Mouse (Mus musculus) forebrain, embryonic 15.5 days (tissue): Measurements from ENCODE around the gene Thap3. TPM values are rescaled to one million over a fixed set of nuclear protein-coding genes. Genes with fewer than 3 reads are reported as not detected.

Experiments
- ATAC-seq: fragments of 200-750 bp; cut with Nextera tagmentation; replicated peaks from 2 replicates; pipeline ENCODE4 v1.8.0; 2017; ENCODE audit warnings: mild to moderate bottlenecking, moderate TSS enrichment, moderate library complexity
- H3K27ac ChIP-seq: fragments of 300-500 bp; sonication (generic); replicated peaks from 2 replicates; pipeline ENCODE4 v1.5.1; 2015; ENCODE audit warnings: mild to moderate bottlenecking, inconsistent platforms
- H3K27me3 ChIP-seq: fragments of 300-500 bp; sonication (generic); 2 replicates; pipeline ENCODE4 v1.6.1; 2015; ENCODE audit warnings: inconsistent platforms
- H3K36me3 ChIP-seq: fragments of 300-500 bp; sonication (generic); 2 replicates; pipeline ENCODE4 v1.6.1; 2015; ENCODE audit warnings: mild to moderate bottlenecking, inconsistent platforms
- H3K4me1 ChIP-seq: fragments of 300-500 bp; sonication (generic); 2 replicates; pipeline ENCODE4 v1.6.1; 2015; ENCODE audit warnings: inconsistent platforms
- H3K4me2 ChIP-seq: fragments of 300-500 bp; sonication (generic); replicated peaks from 2 replicates; pipeline ENCODE4 v1.6.1; 2015; ENCODE audit warnings: mild to moderate bottlenecking, inconsistent platforms
- H3K4me3 ChIP-seq: fragments of 300-500 bp; sonication (generic); 2 replicates; pipeline ENCODE4 v1.5.1; 2015; ENCODE audit warnings: mild to moderate bottlenecking, inconsistent platforms
- H3K9ac ChIP-seq: fragments of 300-500 bp; sonication (generic); replicated peaks from 2 replicates; pipeline ENCODE4 v1.6.1; 2015; ENCODE audit warnings: mild to moderate bottlenecking, inconsistent platforms
- H3K9me3 ChIP-seq: fragments of 300-500 bp; sonication (generic); 2 replicates; pipeline ENCODE4 v1.6.1; 2016; ENCODE audit warnings: inconsistent platforms
- WGBS: fragments of 180-500 bp; shearing (Covaris S2); methylation state at CpG from one replicate; pipeline ENCODE4 v1.1.7; 2015; ENCODE audit warnings: mixed read lengths; 5-methylcytosine and 5-hydroxymethylcytosine counted together
- polyA plus RNA-seq: library from polyadenylated mRNA; unstranded; fragments of >200 nt; fragmentation: Nextera tagmentation; extraction: Ambion mirVana; gene quantifications from 2 replicates; pipeline ENCODE4 v1.2.1, GENCODE M21; 2015

The Thap3 gene
- polyA plus RNA-seq, 1 experiment from 2014 or later, result 41.6 TPM

DNA sequence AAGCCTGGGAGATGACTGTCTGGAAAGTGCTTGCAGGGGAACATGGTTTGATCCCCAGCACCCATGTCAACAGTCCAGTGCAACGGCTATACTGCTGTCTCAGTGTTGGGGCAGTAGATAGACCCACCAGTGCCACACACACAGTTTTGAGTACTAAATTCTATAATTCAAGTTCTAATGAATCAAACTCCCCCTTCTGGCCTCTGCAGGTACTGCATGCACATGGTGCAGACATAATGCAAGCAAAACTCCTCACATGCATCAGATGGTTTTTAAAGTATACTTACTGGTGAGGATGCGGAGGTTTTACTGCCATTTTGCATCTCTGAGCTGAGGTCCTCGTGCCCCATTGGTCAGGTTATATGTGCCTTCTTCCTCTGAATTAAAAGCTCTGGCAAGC lies 13.4 kb downstream of the Thap3 start:
- no peak overlapping the region for H3K4me2 ChIP-seq
- peaks cover 26% of the 10 kb centered on the region for H3K36me3 ChIP-seq
- 89% methylated on average over 3 of the region's 3 CpGs for WGBS
- H3K27me3 ChIP-seq, result no peaks in the 10 kb centered on the region
- no peaks in the 10 kb centered on the region for H3K4me1 ChIP-seq
- H3K9me3 ChIP-seq, result no peaks in the 10 kb centered on the region
- no peak overlapping the region for H3K27ac ChIP-seq
- H3K9ac ChIP-seq, result no peak overlapping the region
- no peak for ATAC-seq
- H3K4me3 ChIP-seq, result no peak overlapping the region

DNA sequence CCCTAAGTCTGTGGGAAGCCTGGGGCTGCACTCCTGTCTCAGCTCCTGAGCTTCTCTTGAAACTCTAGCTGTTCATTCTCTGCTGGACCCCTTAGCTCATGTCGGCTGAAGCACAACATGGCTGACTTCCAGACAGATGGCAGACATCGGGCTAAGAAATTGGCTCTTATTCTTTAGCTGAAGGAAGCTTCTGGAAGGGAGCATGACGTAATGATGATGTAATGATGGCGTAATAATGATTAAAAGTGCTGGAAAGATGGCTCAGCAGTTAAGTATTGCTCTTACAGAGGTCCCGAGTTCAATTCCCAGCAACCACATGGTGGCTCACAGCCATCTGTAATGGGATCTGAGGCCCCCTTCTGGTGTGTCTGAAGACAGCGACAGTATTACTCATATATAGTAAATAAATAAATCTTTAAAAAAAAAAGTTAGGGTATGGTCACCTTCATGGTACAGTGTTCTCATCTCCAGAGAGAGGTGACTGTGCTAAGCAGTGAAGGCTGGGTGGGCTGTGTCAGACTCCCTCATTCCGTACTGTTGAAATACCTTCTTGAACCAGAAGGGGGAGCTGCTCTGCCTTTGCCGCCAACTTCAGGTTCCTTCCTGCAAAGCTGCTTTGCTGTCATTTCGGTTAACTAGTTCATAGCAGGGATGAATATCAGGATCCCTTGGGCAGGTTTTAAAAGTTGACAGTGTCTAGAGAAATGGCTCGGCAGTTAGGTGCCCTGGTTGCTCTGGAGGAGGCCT lies 16.4 kb downstream of the Thap3 start:
- Histone ChIP-seq H3K36me3 (peaks cover 20% of the 10 kb centered on the region), H3K9me3 (no peaks in the 10 kb centered on the region), H3K27me3 (no peaks in the 10 kb centered on the region), H3K27ac (no peak overlapping the region), H3K4me2 (no peak overlapping the region), H3K4me3 (no peak overlapping the region), H3K4me1 (no peaks in the 10 kb centered on the region), H3K9ac (no peak overlapping the region)
- 63% methylated on average over 10 of the region's 10 CpGs for WGBS
- ATAC-seq, result no peak

DNA sequence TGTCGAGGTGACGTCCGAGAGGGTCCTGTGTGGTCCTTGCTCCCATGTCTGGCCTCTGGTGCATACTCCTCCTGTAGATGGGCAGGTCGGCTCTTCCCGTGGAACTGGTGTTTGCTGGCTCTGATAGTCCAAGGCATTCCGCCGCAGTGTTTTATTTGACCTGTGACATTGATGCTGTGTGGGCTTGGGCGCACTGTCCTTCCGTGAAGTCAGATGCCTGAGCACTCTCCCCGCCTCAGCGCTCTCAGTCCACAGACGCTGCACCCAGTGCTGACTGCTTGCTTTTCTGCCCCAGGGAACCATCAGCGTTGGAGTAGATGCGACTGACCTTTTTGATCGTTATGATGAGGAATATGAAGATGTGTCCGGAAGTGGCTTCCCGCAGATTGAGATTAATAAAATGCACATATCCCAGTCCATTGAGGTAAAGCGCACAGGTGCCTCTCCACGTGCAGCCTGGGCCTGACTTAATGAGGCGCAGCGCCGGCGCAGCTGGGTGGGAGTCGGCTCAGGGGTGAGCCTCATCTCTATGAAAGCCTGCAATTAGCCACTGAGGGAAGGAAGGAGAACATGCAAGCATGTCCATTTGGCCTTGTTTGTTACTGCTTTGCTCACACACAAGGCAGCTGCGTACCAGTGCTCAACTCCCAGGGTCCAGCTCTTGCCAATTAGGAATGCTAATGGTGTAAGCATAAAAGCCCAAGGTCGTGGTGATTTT lies 20.4 kb downstream of the Thap3 start:
- Histone ChIP-seq H3K4me3 (no peak overlapping the region), H3K9ac (no peak overlapping the region), H3K36me3 (peaks cover 26% of the 10 kb centered on the region), H3K9me3 (no peaks in the 10 kb centered on the region), H3K4me1 (no peaks in the 10 kb centered on the region), H3K27ac (no peak overlapping the region), H3K4me2 (no peak overlapping the region), H3K27me3 (no peaks in the 10 kb centered on the region)
- 84% methylated on average over 26 of the region's 26 CpGs for WGBS
- ATAC-seq, result no peak

DNA sequence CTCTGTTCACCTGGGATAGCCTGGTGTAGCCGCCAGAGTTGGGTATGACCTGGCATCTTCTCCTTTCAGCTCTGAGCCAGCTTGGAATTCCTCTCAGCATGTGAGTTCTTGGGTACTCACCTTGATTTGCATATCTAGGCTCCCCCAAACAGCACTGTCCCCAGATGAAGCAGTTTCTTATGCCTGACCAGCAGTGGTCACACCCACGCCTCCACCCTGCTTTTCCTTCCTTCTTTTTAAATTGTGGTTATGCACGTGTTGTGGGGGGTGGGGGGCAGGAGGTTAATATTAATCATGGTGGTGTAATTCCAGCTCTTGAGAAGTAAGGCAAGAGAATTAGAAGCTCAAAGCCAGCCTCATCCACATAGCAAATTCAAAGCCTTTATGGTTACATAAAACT lies 26.0 kb downstream of the Thap3 start:
- H3K4me2 ChIP-seq, result no peak overlapping the region
- H3K4me3 ChIP-seq, result no peak overlapping the region
- no peaks in the 10 kb centered on the region for H3K27me3 ChIP-seq
- peaks cover 54% of the 10 kb centered on the region for H3K36me3 ChIP-seq
- WGBS, result 87% methylated on average over 3 of the region's 3 CpGs
- H3K9ac ChIP-seq, result no peak overlapping the region
- no peak for ATAC-seq
- H3K4me1 ChIP-seq, result no peaks in the 10 kb centered on the region
- H3K9me3 ChIP-seq, result no peaks in the 10 kb centered on the region
- no peak overlapping the region for H3K27ac ChIP-seq

DNA sequence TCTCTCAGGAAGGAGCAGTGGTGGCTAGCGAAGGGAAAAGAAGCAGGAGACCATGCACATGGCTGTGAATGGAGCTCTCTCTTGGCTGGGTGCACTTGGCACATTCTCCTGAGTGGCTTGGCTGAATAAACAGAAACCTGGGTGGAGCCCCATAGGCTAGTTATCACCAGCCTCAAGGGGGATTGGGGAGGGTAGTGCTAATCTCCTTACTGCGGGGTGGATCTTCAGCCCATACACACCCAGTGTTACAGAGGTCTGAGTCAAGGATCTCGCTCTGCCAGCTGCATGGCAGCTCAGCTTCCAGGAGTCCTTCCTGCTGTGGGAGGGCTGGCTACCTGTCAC lies 28.3 kb downstream of the Thap3 start:
- Histone ChIP-seq H3K4me1 (no peaks in the 10 kb centered on the region), H3K9me3 (no peaks in the 10 kb centered on the region), H3K27me3 (no peaks in the 10 kb centered on the region), H3K4me3 (no peak overlapping the region), H3K36me3 (peaks cover 68% of the 10 kb centered on the region), H3K4me2 (no peak overlapping the region), H3K9ac (no peak overlapping the region), H3K27ac (no peak overlapping the region)
- WGBS, result 92% methylated on average over 3 of the region's 3 CpGs
- ATAC-seq, result no peak

DNA sequence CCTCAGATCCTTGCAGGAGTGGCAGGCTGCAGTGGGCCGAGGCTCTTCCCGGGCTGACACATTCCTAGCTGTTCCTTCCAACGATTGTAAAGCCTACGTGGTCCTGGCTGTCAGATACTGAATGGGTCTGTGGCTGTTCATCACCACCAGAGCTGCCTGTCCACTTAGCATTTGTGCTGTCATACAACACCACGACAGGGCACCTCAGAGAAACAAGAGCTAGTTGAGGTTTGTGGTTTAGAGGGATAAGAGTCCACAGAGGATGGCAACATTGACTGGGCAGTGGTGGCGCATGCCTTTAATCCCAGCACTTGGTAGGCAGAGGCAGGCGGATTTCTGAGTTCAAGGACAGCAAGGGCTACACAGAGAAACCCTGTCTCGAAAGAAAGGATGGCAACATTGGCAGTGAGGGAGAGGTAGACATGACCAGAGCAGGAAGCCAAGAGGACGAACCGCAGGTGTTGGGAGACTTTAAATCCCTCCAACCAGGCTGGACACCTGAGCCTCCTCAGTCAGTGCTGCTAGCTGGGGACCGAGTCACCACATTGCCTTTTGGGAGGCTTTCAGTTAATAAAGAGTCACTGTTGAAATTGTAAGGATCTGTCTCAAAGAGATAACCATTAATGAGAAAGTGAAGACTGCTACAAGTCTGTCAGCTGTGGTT lies 28.8 kb downstream of the Thap3 start:
- Histone ChIP-seq H3K4me2 (no peak overlapping the region), H3K4me1 (no peaks in the 10 kb centered on the region), H3K9ac (no peak overlapping the region), H3K36me3 (peaks cover 66% of the 10 kb centered on the region), H3K9me3 (no peaks in the 10 kb centered on the region), H3K4me3 (no peak overlapping the region), H3K27ac (no peak overlapping the region), H3K27me3 (no peaks in the 10 kb centered on the region)
- 94% methylated on average over 11 of the region's 11 CpGs for WGBS
- no peak for ATAC-seq

DNA sequence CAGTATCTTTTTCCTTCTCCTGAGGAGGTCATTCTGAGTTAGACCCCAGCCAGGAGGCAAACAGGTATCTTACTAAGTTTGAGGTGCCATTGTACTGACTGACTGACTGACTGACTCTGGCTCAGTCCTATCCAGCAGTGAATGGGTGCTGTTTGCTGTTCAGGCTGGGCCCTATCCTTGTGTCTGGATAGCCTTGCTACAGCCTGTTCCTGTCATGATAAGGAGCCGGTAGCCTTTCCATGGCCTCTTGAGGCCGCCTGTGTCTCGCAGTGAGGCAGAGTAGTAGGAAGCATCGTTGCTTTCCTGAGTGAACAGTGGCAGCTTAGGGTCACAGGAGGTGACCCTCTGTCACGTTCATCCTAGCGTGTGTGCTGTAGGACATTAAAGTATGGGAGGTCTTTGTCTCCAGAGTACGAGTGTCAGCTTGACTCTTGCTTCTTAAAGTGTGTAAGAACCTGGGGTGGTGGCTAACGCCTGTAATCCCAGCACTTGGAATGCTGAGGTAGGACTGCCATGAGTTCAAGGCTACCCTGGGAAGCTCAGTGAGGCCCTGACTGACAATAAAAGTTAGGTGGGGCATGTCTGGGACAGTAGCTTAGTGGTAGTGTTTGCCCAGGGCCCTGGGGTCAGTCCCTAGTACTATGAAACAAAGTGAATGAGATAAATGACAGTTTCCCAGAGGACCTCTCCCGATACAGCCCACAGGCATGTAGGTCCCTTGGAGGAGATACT lies 31.0 kb downstream of the Thap3 start:
- Histone ChIP-seq H3K4me2 (no peak overlapping the region), H3K9me3 (no peaks in the 10 kb centered on the region), H3K4me1 (no peaks in the 10 kb centered on the region), H3K27ac (no peak overlapping the region), H3K9ac (no peak overlapping the region), H3K4me3 (no peak overlapping the region), H3K36me3 (peaks cover 58% of the 10 kb centered on the region), H3K27me3 (no peaks in the 10 kb centered on the region)
- no peak for ATAC-seq
- 89% methylated on average over 9 of the region's 9 CpGs for WGBS

DNA sequence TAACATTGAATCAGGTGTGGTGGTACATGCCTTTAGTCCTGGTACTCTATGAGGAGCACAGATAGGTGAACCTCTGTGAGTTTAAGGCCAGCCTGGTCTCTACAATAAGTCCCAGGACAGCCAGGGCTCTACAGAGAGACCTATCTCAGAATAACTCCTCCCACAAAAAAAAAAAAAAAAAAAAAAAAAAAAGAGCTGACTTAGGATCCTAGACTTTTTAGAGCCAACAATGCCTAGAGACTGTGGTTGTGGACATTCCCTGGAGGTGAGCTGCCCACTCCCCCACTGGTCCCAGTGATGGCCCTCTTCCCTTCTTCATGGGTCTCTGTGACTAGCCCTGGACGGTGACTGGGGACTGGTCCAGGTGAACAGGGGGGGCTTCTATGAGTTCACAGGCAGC lies 33.0 kb downstream of the Thap3 start:
- H3K4me1 ChIP-seq, result no peaks in the 10 kb centered on the region
- H3K4me2 ChIP-seq, result no peak overlapping the region
- ATAC-seq, result no peak
- no peaks in the 10 kb centered on the region for H3K9me3 ChIP-seq
- H3K4me3 ChIP-seq, result no peak overlapping the region
- 91% methylated on average over 1 of the region's 1 CpGs for WGBS
- H3K27ac ChIP-seq, result no peak overlapping the region
- H3K36me3 ChIP-seq, result peaks cover 55% of the 10 kb centered on the region
- no peak overlapping the region for H3K9ac ChIP-seq
- H3K27me3 ChIP-seq, result no peaks in the 10 kb centered on the region

DNA sequence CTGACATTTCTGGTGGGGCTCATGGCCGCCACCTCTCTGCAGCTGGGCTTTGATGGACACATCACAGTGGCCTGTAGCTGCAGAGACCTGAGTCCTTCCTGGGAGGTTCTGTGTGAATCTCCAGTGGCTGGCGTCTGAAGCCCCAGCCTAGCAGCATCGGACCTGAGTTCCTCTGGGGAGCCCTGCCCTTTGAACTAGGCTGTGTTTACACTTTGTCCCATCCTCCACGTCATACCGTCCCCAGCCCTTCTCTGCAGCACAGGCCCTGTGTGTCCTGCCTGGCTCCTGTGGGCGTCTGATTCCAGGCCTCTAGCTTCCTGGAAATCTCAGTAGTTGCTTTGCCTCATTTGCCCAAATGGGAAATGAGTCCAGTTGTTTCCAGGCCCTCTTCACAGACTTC lies 35.6 kb downstream of the Thap3 start:
- Histone ChIP-seq H3K4me1 (no peaks in the 10 kb centered on the region), H3K27me3 (no peaks in the 10 kb centered on the region), H3K4me2 (no peak overlapping the region), H3K36me3 (peaks cover 41% of the 10 kb centered on the region), H3K9me3 (no peaks in the 10 kb centered on the region), H3K27ac (no peak overlapping the region), H3K9ac (no peak overlapping the region), H3K4me3 (no peak overlapping the region)
- 89% methylated on average over 6 of the region's 6 CpGs for whole genome bisulfite sequencing
- no peak for ATAC-seq

DNA sequence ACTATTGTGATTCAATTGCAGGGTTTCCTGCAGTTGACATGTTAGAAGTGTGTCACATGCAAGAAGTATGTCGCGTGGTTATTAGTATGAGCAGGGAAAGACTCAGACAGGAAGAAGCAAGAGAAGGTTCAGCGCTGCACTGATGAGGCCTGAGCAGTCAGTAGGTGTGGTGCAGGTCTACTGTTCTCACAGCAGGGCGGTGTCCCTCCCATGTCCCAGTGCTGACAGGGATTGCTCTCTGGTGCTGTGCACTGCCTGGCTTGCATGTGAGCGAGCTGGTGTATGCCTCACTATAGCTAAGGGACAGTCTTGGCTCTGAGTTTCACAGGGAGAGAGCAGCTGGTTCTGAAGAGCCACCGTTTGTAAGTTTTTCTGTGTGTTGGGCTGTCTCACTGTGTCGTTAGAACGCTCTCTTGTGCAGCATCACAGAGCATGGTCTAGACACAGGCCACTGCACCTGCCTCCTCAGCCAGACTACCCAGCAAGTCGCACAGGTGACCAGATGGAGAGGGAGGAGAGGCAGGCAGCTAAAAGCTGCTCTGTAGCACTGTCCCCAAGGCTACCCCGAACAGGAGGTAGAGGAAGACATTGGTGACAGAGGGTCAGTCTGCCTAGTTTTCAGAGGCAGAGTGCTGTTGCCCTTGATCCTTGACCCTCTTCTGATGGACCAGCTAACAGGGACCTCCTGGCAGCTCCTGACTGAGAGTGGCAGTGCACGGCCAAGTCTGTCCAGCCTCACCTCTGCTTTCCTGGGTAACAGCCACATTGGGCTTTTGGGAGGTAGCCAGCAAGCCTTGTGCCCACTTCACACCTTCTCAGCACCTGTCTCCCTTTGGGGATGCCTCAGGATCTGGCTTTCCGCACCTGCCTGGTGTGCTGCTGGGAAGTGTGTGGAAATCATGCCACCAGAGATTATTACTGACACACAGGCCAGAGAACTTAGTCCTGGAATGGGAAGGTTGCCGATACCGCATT lies 40.0 kb downstream of the Thap3 start:
- Histone ChIP-seq H3K9me3 (no peaks in the 10 kb centered on the region), H3K36me3 (peaks cover 15% of the 10 kb centered on the region), H3K4me3 (no peak overlapping the region), H3K9ac (no peak overlapping the region), H3K4me2 (no peak overlapping the region), H3K4me1 (no peaks in the 10 kb centered on the region), H3K27me3 (no peaks in the 10 kb centered on the region), H3K27ac (no peak overlapping the region)
- WGBS, result 90% methylated on average over 14 of the region's 14 CpGs
- no peak for ATAC-seq

DNA sequence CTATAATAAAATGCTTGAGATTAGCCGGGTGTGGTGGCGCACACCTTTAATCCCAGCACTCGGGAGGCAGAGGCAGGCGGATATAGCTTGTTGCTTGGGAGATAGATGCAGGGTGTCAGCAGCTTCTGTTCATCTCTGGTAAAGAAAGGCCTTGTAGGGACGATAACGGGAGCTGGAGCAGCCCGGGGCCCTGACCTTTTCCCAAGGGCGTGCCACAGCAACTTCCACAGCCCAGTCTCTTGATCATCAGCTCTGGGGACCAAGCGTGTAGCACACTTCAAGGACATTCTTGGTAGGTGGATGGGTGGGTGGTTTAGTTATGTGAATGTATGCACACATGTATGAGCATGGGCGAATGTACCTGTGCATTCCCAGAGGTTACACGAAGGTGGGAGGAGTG lies 42.6 kb downstream of the Thap3 start:
- ATAC-seq, result no peak
- WGBS, result 90% methylated on average over 11 of the region's 11 CpGs

More for the DNA sequence above, 42.6 kb downstream of the Thap3 start:
- Histone ChIP-seq H3K4me3 (no peak overlapping the region), H3K9me3 (no peaks in the 10 kb centered on the region), H3K9ac (no peak overlapping the region), H3K4me2 (no peak overlapping the region), H3K4me1 (no peaks in the 10 kb centered on the region), H3K27ac (no peak overlapping the region), H3K27me3 (no peaks in the 10 kb centered on the region), H3K36me3 (no peaks in the 10 kb centered on the region; the same call in 1 of the 2 replicates)
